Mouse (Mus musculus) spleen, adult 2 months (tissue): ENCODE data around the gene Rpia.

ENCODE experiments used
- CTCF ChIP-seq: fragments of 200-500 bp; IDR thresholded peaks from 2 replicates; pipeline ENCODE4 v1.5.1; 2011; ENCODE audit warnings: mild to moderate bottlenecking, inconsistent platforms; ENCODE audit not compliant: insufficient read depth, insufficient read length, insufficient replicate concordance; ENCODE audit errors: extremely low read depth
- POLR2A ChIP-seq: fragments of 200-500 bp; IDR thresholded peaks from 2 replicates; pipeline ENCODE4 v1.6.1; 2011; ENCODE audit warnings: low read depth, low read length, inconsistent platforms

DNA sequence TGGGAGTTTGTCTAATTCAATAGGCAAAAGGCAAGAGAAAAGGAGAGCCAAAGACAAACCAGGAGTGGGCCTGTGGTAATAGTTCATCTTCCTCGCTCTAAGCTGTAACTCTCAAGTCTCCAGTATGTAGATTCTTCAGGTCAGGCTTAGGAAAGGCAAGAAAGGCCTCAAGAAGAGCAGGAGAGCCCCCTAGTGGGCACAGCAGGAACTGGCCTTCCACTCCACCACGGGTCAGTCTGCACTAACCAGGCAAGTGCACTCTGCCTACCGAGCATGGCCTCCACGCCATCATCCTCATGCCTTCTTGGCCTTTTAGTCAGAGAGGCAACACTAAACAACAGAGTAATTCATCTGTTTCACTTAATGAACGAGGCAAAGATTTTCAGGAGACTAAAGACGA, 23.3 kb downstream of the Rpia start:
- peak; percentile 96 for TF ChIP-seq CTCF
- no peak for TF ChIP-seq POLR2A
